Mouse (Mus musculus) frontal cortex, postnatal 36 days (tissue): ENCODE measurements around the gene Lsm14b.

ENCODE experiments used
- DNase-seq, 2 experiments: peaks; one replicate each; pipeline ENCODE4 v3.0.0; 2022; ENCODE audit warnings: low spot score in 2 of 2

The Lsm14b gene

GRCm38 (mm10) chr2:180017632-180018031, 7.2 kb upstream of the Lsm14b start:
- no peak for DNase-seq

DNA sequence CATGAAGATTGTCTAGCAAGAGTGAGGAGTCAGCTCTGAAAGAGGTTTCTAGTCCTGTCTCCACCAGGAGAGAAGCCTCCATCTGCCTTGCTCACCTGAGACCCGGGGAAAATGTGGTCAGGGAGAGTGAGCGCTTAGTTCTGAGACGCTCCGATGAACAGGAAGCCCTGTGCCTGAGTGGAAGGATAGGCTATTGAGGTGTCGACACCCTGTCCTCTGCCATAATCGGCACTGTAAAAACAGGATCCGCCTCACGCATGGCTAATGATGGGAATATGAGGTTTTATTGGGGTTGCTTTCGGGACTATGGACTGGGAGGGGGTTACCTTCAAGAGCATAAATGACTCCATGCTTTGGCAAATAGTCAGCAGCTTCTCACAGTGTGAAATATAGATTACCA, 6.2 kb upstream of the Lsm14b start:
- no peak for DNase-seq

DNA sequence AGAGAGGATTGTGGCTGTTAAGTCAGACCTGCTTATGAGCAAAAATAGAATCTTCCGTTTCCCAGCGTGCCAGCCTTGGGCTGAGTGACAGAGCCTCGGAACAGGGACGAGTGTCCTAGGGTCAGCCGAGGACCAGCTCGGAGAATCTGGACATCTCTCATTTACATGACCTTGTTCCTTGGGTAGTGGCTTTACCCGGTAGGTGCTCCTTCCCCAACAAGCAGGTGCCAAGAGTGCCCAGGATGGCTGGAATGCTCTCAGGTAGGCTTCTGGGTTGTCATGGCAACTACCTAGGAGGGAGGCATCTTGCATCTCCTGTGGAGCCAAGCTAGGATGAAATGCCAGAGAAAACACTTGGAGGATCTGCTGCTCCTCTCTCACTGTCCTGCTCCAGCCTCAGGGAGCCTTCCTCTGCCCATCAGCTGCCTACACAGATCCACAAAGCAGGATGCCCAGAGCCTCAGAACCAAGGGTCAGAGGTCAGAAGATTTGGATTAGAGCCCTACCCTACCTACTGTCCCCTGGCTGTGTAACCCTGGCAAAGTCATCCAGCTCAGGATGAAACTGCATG, 4.6 kb upstream of the Lsm14b start:
- no peak for DNase-seq

DNA sequence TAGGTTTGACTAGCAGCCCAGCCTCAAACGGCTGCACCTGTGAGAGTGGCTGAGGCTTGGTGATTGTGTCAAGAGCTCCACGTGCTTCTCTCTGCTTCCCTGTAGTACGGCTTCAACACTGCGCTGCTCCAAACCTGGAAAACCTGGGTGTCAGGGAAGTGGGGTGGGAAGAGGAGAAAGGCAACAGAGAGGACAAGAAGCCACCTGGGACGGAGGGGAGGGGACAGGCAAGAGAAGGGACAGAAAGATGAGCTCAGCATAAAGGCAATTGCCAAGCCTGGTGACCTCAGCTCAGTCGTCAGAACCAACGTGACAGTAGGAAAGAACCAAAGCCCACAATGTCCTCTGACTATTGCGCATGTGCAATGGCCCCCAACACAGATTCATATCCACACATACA, 3.9 kb upstream of the Lsm14b start:
- no peak for DNase-seq

GRCm38 (mm10) chr2:180022751-180023150, 2.0 kb upstream of the Lsm14b start:
- DNase-seq: no peak

GRCm38 (mm10) chr2:180025135-180025860, 511 bp downstream of the Lsm14b start:
- no peak for DNase-seq

- no peak for DNase-seq
These were observed 1.0 kb downstream of the Lsm14b start for GRCm38 (mm10) chr2:180025861-180026200.

DNA sequence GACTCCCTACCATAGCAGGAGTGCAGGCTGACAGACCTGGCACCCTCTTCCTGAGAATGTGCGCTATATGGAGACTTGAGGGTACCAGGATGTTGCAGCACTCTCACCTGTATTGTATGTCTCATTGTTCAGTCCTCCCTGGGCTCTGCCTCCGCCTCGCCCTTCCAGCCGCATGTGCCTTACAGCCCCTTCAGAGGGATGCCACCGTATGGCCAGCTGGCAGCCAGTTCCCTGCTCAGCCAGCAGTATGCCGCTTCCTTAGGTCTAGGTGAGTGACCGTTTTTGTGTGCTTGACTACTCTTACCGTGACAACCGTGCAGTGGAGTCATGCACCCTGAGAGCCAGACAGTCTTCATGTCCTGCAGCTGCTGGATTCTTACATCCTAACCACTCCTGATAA, 3.0 kb downstream of the Lsm14b start:
- DNase-seq: no peak

DNA sequence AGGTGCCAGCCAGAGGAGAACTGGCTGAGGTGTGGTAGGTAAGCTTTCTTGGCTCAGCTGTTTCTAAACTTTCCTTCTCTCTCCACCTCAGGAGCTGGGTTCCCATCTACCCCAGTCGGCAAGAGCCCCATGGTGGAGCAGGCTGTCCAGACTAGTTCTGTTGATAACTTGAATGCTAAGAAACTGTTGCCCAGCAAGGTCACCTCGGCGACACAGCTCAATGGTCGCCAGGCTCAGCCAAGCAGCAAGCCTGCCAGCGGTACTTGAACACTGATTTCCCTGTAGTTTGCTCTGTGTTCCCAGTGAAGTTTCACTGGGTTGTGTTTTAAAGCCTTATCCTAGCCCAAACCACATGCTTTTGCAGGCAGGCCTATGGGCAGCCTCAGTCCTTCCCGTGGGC, 6.5 kb downstream of the Lsm14b start:
- DNase-seq: no peak

DNA sequence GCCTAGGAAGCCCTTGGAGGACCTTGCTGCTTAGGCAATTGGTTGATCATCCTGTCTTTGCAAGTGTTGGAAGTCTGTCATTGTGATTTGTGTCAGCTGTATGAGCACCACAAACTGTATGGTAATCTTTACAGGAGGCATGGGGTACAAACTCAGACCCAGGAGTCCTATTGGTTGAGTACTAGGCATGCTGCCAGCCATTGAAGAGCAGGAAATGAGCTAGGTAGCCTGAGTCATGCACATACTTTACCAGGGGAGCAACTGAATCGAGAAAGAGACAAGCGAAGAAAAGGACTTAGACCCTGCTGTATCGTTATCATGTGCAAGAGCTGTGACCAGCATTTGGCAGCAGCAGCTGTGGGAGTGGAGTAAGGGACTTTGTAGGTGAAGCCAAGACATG, 8.1 kb downstream of the Lsm14b start:
- no peak for DNase-seq

- DNase-seq: no peak
These were observed 9.2 kb downstream of the Lsm14b start for GRCm38 (mm10) chr2:180033956-180034355.

GRCm38 (mm10) chr2:180034753-180035152, 10.0 kb downstream of the Lsm14b start:
- DNase-seq: no peak

- no peak for DNase-seq
These were observed 15.6 kb downstream of the Lsm14b start for GRCm38 (mm10) chr2:180040406-180040805.

DNA sequence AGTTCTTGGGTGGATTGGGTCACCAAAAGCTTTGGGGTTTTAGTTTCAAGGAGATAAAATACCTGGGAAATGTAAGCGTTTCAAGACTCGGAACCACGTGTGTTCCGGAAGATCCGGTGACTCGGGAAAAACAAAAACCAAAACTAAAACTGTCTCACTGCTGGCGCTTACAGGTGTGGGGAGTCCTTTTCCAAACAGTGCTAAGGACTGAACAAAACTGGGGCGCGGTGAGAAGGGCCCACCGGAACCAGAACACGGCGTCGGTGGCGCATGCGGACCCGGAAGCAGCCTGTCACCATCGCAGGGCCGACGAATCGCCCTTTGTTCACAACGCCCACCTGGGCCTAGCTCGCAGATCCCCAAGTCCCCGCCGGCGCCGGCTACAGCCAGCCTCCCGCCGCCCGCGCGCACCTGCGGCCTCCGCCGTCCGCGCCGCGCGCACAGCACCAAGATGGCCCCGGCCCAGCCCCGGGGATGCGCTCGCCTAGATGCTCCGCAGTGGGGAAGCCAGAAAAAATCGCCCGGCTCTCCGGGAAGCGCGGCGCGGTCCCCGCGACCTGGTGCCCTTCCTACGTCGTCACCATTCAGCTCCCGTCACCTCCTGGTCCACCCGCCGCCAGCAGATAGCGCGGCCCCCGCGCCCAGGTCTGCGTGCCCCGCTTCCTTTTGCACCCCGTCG, 16.9 kb downstream of the Lsm14b start:
- peak; percentile 40 to 47 for DNase-seq

DNA sequence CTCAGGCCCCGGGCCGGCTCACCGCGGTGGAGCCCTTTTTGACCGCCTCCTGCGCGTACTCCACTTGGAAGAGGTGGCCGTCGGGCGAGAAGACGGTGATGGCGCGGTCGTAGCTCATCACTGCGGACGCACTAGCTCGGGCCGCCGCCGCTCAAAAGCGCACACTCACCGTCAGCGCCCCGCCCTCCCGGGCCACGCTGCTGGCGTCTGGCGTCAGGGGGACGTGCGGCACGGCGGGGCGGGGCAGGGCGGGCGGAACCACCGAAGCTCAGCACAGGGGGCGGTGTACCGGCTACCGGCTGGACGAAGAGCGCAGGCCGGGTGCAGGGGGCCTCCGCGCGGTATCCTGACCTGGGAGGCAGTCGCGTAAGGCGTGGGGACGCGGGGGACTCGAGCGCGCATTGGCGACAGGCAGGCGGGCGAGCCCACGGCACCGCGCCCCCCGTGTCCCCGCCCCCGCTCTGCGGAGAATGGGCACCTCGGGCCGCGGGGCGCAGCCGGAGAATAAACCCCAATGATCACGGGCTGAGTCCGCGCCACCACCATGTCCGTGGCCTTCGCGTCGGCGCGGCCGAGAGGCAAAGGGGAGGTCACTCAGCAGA, 17.6 kb downstream of the Lsm14b start, which contains the start of the genes Psma7 and Ss18l1:
TSS of gene Psma7 (minus strand) at position 178 of the 602 bp plus-strand sequence.
TSS of gene Ss18l1 (plus strand) at position 254 of the 602 bp plus-strand sequence.
- DNase-seq: peak; percentile 85 to 89

- DNase-seq: peak; percentile 60 to 73
These were observed 18.2 kb downstream of the Lsm14b start for GRCm38 (mm10) chr2:180042858-180043515.

DNA sequence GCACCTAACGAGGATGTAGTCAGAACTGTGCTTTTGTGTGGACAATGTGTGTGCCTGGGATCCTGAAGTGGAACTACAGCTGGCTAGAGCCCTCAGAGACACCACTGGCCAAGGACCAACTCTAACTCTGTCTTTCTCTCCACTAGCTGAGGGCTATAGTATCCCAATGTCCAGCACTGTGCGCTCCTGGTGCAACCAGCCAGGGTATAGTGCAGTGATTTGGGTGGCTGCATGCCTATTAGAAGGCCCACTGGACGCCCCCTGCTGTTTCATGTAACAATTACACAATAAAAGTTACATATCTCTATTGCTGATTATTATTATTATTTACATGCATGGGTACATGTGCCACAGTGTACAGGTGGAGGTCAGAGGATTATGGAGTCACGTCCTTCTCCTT, 20.5 kb downstream of the Lsm14b start:
- DNase-seq: no peak

DNA sequence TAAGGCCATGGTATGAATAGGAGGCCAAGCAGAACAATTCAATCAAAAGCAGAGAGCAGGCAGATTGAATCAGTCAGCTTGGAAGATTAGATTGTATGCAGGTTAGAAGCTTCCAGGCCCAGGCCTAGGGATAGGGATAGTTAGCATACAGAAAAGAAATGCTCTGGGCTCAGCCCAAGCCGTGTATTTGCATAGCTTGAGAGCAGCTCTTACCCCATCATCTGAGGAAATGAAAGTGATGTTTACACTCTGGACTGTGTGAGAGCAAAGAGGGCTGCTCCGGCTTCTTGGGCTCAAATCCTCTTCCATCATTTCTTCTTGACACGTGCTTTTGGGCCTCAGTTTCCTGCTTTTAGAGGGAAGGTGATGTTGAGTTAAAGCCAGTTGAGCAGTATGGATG, 22.8 kb downstream of the Lsm14b start:
- DNase-seq: no peak

DNA sequence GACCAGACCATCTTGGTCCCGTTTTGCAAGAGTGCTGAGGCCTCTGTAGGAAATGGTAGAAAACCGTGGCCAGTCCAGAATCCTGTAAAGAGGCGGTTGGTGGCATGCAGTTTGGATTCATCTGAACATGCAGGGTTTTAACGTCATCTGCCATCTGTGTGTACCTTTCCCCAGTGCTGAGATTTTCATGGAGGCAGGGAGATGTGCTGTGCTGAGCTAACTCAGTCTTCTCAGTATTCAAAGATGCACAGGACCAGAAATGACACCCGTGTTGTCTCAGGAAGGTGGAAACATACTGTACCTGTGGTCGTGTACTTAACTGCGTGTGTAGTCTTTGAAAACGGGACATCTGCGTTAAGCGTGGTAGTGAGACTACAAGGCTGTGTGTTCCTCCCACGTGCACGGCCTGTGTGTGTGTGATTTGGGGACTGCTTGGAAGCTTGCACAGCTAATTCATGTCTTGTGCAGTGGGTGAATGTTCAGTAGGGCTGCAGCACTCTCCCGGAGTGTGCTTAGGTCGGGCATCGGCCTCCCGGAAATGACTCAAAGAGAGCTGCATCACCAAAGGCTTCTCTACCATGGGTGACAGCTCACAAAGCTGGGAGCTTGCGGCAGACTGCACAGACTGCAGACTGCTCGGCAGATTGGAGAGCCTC, 23.3 kb downstream of the Lsm14b start:
- DNase-seq: peak; percentile 59 to 64

DNA sequence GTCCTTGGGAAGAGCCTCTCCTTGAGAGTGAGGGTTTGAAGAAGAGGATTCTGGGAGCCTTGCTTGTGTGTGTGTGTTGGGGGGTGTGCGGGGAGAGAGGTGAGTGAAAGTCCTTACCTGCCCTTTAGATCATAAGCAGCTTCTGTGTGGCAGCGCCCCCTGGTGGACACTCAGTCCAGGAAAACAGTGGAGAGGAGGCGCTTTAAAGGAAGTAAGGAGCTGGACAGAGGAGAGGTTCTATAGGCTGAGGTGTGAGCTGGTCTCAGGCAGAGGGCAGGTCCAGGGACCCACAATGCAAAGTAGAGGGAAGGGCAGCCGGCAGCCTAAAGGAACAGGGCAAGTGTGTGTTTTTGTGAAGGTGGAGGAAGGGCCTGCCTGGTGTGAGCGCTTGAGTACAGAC, 26.2 kb downstream of the Lsm14b start:
- peak; percentile 72 to 80 for DNase-seq

GRCm38 (mm10) chr2:180051986-180052733, 27.4 kb downstream of the Lsm14b start:
- no peak for DNase-seq
